Mouse (Mus musculus): ENCODE measurements around the gene Mrpl58. TPM values are rescaled to one million over a fixed set of nuclear protein-coding genes. Genes with fewer than 3 reads are reported as not detected.

Gene Mrpl58
- total and polyA plus RNA-seq, 2 experiments from 2014 or later, result 107 to 224 TPM

DNA sequence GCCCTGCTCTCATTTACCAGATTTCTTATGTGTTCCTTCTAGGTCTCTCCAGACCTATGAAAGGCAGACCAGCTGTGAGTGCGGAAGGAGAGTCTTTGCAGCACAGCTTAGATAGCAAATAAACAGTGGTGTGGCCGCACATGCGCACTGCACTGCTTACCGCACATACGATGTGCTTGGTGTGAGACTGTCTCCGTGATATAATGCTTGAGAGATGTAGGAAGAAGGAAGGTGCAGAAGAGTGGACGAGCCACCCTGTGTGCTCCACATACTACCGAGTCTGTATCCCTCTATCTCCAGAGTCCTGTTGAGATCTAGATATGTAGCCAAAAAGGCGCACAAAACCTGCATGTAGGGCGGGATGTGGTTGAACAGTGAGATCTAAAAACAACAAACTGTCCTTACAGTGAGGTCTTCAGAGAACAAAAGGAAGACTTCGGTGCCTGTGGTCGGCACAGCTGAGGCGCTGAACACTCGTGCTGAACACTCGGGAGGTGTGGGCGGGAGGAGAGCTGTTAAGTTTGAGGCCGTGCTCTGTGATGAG lies 3.4 kb downstream of the Mrpl58 start:
- TF ChIP-seq CTCF (IDR thresholded peaks at IDR 0.05; ENCODE audit: low read depth), result no peak
- no peak for TF ChIP-seq EP300 (IDR thresholded peaks at IDR 0.05; ENCODE audit: low read depth)
- WGBS, result 86% methylated on average over 17 of the region's 17 CpGs
- DNase-seq (ENCODE audit: low spot score), result no peak
- H3K4me1 ChIP-seq (ENCODE audit: control insufficient read depth, insufficient read depth), result peaks cover 15% of the 10 kb centered on the region; the same call in 1 of the 2 replicates
- ATAC-seq (ENCODE audit: insufficient read depth, low read depth), result no peak
- H3K4me2 ChIP-seq (ENCODE audit: low read depth, low read length), result no peak overlapping the region; the same call in 1 of the 2 replicates
- H3K9me3 ChIP-seq (replicated peaks; ENCODE audit: control insufficient read depth, low read length), result no peaks in the 10 kb centered on the region
- H3K36me3 ChIP-seq (replicated peaks; ENCODE audit: control insufficient read depth, insufficient read depth, low read length), result peaks cover 44% of the 10 kb centered on the region
- peak overlapping the region; percentile 76; the same call in 1 of the 2 replicates for H3K27ac ChIP-seq (ENCODE audit: low read depth)
- H3K9ac ChIP-seq (replicated peaks; ENCODE audit: low read depth, low read length), result no peak overlapping the region
- H3K4me3 ChIP-seq (ENCODE audit: low read depth, low read length), result no peak overlapping the region
- H3K27me3 ChIP-seq (ENCODE audit: control insufficient read depth, insufficient read depth, low read length), result no peaks in the 10 kb centered on the region

DNA sequence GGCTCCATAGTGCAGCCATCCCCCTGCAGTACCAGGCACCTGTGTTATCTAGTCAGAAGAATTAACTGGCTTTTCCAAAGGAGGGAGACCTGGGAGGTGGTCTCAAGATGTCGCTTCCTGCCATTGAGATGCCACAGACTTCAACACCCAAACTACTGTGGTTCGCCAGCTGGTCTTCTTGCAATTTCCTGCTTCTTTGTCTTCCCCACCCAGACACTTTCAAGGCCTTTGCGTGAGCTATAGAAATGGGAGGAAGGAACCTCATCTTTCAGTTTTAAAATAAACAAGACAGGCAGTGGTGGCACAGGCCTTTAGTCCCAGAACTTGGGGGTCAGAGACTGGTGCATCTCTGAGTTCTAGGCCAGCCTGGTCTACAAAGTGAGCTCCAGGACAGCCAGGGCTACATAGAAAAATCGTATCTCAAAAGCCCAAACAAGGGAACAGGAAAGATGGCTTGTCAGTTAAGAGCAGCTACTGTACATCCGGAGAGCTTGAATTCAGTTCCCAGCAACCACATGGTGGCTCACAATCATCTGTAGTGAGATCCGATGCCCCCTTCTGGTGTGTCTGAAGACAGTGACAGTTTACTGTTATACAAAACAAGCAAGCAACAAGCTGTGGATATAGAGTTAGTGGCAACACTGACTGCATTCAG lies 4.8 kb downstream of the Mrpl58 start:
- TF ChIP-seq CTCF (IDR thresholded peaks at IDR 0.05; ENCODE audit: low read depth), result no peak
- no peak for TF ChIP-seq EP300 (IDR thresholded peaks at IDR 0.05; ENCODE audit: low read depth)
- 73% methylated on average over 6 of the region's 6 CpGs for WGBS
- H3K27ac ChIP-seq (ENCODE audit: low read depth), result peak overlapping the region; percentile 76; the same call in 1 of the 2 replicates
- DNase-seq (ENCODE audit: low spot score), result no peak
- H3K9ac ChIP-seq (replicated peaks; ENCODE audit: low read depth, low read length), result no peak overlapping the region
- H3K27me3 ChIP-seq (ENCODE audit: control insufficient read depth, insufficient read depth, low read length), result no peaks in the 10 kb centered on the region
- no peak overlapping the region for H3K4me3 ChIP-seq (ENCODE audit: low read depth, low read length)
- H3K36me3 ChIP-seq (replicated peaks; ENCODE audit: control insufficient read depth, insufficient read depth, low read length), result peaks cover 44% of the 10 kb centered on the region
- no peak overlapping the region for H3K4me2 ChIP-seq (ENCODE audit: low read depth, low read length)
- peaks cover 9% of the 10 kb centered on the region; the same call in 1 of the 2 replicates for H3K4me1 ChIP-seq (ENCODE audit: control insufficient read depth, insufficient read depth)
- no peaks in the 10 kb centered on the region for H3K9me3 ChIP-seq (replicated peaks; ENCODE audit: control insufficient read depth, low read length)
- ATAC-seq (ENCODE audit: insufficient read depth, low read depth), result no peak

DNA sequence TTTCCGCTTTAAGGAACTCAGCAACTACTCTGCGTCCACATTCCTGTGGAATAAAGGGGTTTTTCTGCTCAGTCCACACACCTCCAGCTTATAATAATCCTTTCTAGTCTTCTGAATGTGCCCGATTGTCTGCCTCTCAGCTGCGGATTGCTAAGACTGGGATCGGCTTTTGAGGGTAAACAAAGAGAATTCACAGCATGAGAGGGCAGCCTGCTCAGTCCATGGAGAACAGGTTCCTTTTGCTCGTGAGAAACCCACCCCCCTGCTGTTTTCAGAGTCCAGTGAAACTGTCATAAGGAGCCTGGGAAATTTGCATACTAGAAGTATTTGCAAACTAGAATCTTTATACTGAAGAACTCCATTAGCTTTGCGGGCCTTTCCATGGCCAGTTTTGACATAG lies 6.0 kb downstream of the Mrpl58 start:
- 93% methylated on average over 7 of the region's 7 CpGs for whole genome bisulfite sequencing
- Histone ChIP-seq H3K27ac (ENCODE audit: low read depth) (peak overlapping the region; percentile 76; the same call in 1 of the 2 replicates), H3K27me3 (ENCODE audit: control insufficient read depth, insufficient read depth, low read length) (no peaks in the 10 kb centered on the region), H3K9ac (replicated peaks; ENCODE audit: low read depth, low read length) (no peak overlapping the region), H3K4me1 (ENCODE audit: control insufficient read depth, insufficient read depth) (0 out of 2 replicates have a peak, but pooled peaks cover 4% of the 10 kb centered on the region), H3K36me3 (replicated peaks; ENCODE audit: control insufficient read depth, insufficient read depth, low read length) (peaks cover 44% of the 10 kb centered on the region), H3K4me3 (ENCODE audit: low read depth, low read length) (no peak overlapping the region), H3K4me2 (ENCODE audit: low read depth, low read length) (no peak overlapping the region), H3K9me3 (replicated peaks; ENCODE audit: control insufficient read depth, low read length) (no peaks in the 10 kb centered on the region)
- TF ChIP-seq CTCF (IDR thresholded peaks at IDR 0.05; ENCODE audit: low read depth) (no peak), EP300 (IDR thresholded peaks at IDR 0.05; ENCODE audit: low read depth) (no peak)
- DNase-seq (ENCODE audit: low spot score), result no peak
- ATAC-seq (ENCODE audit: insufficient read depth, low read depth), result no peak

DNA sequence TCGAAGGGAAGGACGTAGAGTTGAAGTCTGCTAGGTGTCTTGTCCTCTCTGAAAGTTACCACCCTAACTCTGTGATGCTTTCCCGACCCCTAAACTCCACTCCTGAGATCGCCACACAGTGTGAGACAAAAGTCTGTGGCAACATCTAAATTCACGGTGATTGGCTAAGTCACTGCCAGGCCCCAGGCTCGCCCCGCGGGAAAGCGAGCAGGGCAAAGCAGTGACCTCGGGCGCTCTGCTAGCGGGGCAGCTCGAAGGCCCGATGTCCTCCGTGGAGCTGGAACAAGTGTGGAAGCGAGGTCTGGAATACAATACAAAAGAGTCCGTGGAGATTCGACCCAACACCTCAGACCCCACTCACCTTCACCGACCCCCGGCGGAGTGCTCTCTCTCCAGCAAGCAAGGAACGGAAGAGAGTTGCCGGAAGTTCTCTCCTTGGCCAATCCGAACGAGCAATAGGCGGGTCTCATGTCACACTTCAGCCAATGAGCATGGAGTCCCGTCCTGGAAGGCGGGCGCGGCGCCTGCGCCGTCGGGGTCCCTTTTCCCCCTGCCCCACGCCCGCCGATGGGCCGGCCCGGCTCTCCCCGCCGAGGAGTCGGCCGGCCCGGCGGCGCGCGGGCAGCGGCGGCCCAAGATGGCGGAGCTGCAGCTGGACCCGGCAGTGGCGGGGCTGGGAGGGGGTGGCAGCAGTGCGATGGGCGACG lies 16.1 kb downstream of the Mrpl58 start, which contains the start of the genes Atp5h and Kctd2:
TSS of gene Atp5h (minus strand) at position 432 of the 707 bp plus-strand sequence.
TSS of gene Kctd2 (plus strand) at position 598 of the 707 bp plus-strand sequence.
- WGBS, result under 1% methylated on average over 44 of the region's 56 CpGs

DNA sequence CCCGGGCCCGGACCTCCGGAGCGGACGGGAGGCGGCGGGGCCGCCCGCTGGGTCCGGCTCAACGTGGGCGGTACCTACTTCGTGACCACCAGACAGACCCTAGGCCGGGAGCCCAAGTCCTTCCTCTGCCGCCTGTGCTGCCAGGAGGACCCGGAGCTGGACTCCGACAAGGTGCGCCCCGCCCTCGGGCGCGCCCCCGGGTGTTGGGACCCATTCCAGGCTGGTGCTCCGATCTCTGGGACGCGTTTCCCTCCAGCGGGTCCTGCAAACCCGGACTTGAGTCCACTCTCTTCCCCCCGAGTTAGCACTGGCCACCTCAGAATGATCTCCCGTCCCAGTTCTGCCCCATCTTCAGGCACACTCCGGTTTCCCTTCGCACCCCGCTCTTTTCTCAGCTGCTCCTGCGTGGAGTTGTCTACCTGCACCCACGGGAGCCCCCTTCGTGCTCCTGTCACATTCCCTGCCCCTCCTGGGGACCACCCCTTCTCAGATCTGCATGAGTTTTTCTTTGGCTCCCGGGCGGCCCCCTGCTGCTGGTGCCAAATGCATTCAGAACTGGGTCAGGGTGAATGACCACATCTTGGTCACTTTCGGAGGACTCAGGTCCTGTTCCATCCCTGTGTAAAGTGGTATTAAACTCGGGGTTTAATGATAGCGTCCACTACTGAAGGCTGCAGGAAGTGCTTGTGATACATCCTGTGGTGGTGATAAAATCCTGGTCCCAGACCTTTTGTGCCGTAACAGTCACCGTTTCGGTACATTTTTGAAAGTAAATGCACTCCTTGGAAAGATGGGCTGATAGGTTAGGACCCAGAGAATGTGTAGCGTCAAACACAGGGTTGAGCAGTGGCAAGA lies 17.0 kb downstream of the Mrpl58 start:
- Histone ChIP-seq H3K4me3 (ENCODE audit: low read depth, low read length) (peak overlapping the region; percentile 87), H3K27me3 (ENCODE audit: control insufficient read depth, insufficient read depth, low read length) (no peaks in the 10 kb centered on the region), H3K9ac (replicated peaks; ENCODE audit: low read depth, low read length) (peak overlapping the region; percentile 92), H3K9me3 (replicated peaks; ENCODE audit: control insufficient read depth, low read length) (no peaks in the 10 kb centered on the region), H3K36me3 (replicated peaks; ENCODE audit: control insufficient read depth, insufficient read depth, low read length) (peaks cover 42% of the 10 kb centered on the region), H3K27ac (ENCODE audit: low read depth) (peak overlapping the region; percentile 85), H3K4me2 (ENCODE audit: low read depth, low read length) (peak overlapping the region; percentile 94), H3K4me1 (ENCODE audit: control insufficient read depth, insufficient read depth) (peaks cover 39% of the 10 kb centered on the region)
- DNase-seq (ENCODE audit: low spot score) (peak; percentile 53), ATAC-seq (ENCODE audit: insufficient read depth, low read depth) (peak; percentile 62)
- WGBS, result under 1% methylated on average over 44 of the region's 45 CpGs
- no peak for TF ChIP-seq CTCF (IDR thresholded peaks at IDR 0.05; ENCODE audit: low read depth)
- TF ChIP-seq EP300 (IDR thresholded peaks at IDR 0.05; ENCODE audit: low read depth), result no peak

More for the DNA sequence above, 16.1 kb downstream of the Mrpl58 start, which contains the start of the genes Atp5h and Kctd2:
- no peaks in the 10 kb centered on the region for H3K27me3 ChIP-seq (ENCODE audit: control insufficient read depth, insufficient read depth, low read length)
- peak within 1 kb of the TSS; percentile 87 for H3K4me3 ChIP-seq (ENCODE audit: low read depth, low read length)
- peak within 1 kb of the TSS; percentile 92 for H3K9ac ChIP-seq (replicated peaks; ENCODE audit: low read depth, low read length)
- peak within 1 kb of the TSS; percentile 89 for H3K27ac ChIP-seq (ENCODE audit: low read depth)
- TF ChIP-seq CTCF (IDR thresholded peaks at IDR 0.05; ENCODE audit: low read depth) (no peak), EP300 (IDR thresholded peaks at IDR 0.05; ENCODE audit: low read depth) (no peak)
- peak; percentile 97 for DNase-seq (ENCODE audit: low spot score)
- ATAC-seq (ENCODE audit: insufficient read depth, low read depth), result peak; percentile 96
- H3K9me3 ChIP-seq (replicated peaks; ENCODE audit: control insufficient read depth, low read length), result no peaks in the 10 kb centered on the region
- peaks cover 41% of the 10 kb centered on the region for H3K36me3 ChIP-seq (replicated peaks; ENCODE audit: control insufficient read depth, insufficient read depth, low read length)
- peaks cover 40% of the 10 kb centered on the region for H3K4me1 ChIP-seq (ENCODE audit: control insufficient read depth, insufficient read depth)
- peak within 1 kb of the TSS; percentile 94 for H3K4me2 ChIP-seq (ENCODE audit: low read depth, low read length)
